Comparison of ENCODE assay signal across 26 mouse cellular contexts in genomic region chr3:153208186-153208585, GRCm38 (mm10).
"Had no signal": no experiment of that assay in that cellular context is flagged by ENCODE, and none has a peak within 500 bp of the region (broad histone marks: within the 10 kb centered on the region; RNA-seq: fewer than 3 reads in every experiment).

No protein-coding gene starts in this region.

- H3K4me3 ChIP-seq: gastrocnemius, adult 2 months; heart, embryonic 13.5 days; heart, embryonic 15.5 days; hindbrain, embryonic 13.5 days; hindbrain, embryonic 15.5 days; layer of hippocampus, adult 2 months; left cerebral cortex, adult 2 months; limb, embryonic 10.5 days; limb, embryonic 12.5 days; liver, embryonic 13.5 days; liver, embryonic 15.5 days had no signal

- DNase-seq: gastrocnemius, adult 2 months; gastrocnemius, postnatal 10 days; gastrocnemius, postnatal 25 days; heart, adult 18-20 months; heart, postnatal 14 days; heart, postnatal 36 days; kidney, adult 18-20 months; kidney, adult 8-10 months; kidney, postnatal 10 days; kidney, postnatal 25 days; kidney, postnatal 4 days; liver; liver, embryonic 13.5 days had no signal

- H3K4me1 ChIP-seq: heart, embryonic 13.5 days; heart, embryonic 15.5 days; limb, embryonic 12.5 days; liver, embryonic 13.5 days; liver, embryonic 15.5 days had no signal

- H3K27ac ChIP-seq: gastrocnemius, adult 2 months; heart, embryonic 13.5 days; heart, embryonic 15.5 days; hindbrain, embryonic 13.5 days; hindbrain, embryonic 15.5 days; hindbrain, postnatal 0 days; layer of hippocampus, adult 2 months; left cerebral cortex, adult 2 months; limb, embryonic 10.5 days; limb, embryonic 12.5 days; liver, embryonic 13.5 days; liver, embryonic 15.5 days had no signal

- H3K36me3 ChIP-seq: heart, embryonic 13.5 days; heart, embryonic 15.5 days; hindbrain, embryonic 13.5 days; hindbrain, embryonic 15.5 days; limb, embryonic 10.5 days; limb, embryonic 12.5 days; liver, embryonic 13.5 days; liver, embryonic 15.5 days had no signal

- H3K4me2 ChIP-seq: heart, embryonic 11.5 days; heart, embryonic 13.5 days; heart, embryonic 15.5 days; hindbrain, embryonic 13.5 days; hindbrain, embryonic 15.5 days; limb, embryonic 12.5 days; liver, embryonic 11.5 days; liver, embryonic 13.5 days; liver, embryonic 15.5 days had no signal

- H3K9ac ChIP-seq: heart, embryonic 13.5 days; heart, embryonic 15.5 days; hindbrain, embryonic 13.5 days; hindbrain, embryonic 15.5 days; limb, embryonic 12.5 days; liver, embryonic 13.5 days; liver, embryonic 15.5 days had no signal

- H3K27me3 ChIP-seq: heart, embryonic 13.5 days; heart, embryonic 15.5 days; hindbrain, embryonic 13.5 days; hindbrain, embryonic 15.5 days; limb, embryonic 12.5 days; liver, embryonic 13.5 days; liver, embryonic 15.5 days had no signal

- H3K9me3 ChIP-seq: heart, embryonic 13.5 days; heart, embryonic 15.5 days; hindbrain, embryonic 13.5 days; hindbrain, embryonic 15.5 days; limb, embryonic 10.5 days; limb, embryonic 12.5 days; liver, embryonic 13.5 days; liver, embryonic 15.5 days had no signal

- ATAC-seq: hindbrain, postnatal 0 days; intestine, postnatal 0 days had no signal
